24 mouse cellular contexts compared by ENCODE assay signal in the genomic region with DNA sequence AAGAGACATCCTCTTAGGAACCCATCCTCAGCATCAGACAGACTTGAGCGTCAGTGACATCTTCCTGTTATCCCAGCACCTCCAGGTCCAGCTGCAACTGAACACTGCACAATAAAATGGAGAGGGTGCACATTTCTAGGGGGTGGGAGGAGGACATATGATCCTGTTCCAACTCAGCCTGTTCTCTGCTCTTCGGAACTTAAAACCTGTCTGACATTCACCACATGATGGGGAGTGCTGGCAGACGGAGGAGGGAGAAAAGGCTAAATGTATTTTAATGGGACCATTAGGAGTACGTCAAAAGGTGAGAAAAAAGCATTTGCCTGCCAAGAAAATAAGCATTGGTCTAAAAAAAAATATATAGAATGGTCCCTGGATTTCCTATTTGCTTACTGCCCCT.
"Had no signal": no experiment of that assay in that cellular context is flagged by ENCODE, and none has a peak within 500 bp of the region (broad histone marks: within the 10 kb centered on the region; RNA-seq: fewer than 3 reads in every experiment).

No protein-coding gene starts in this region.

- ATAC-seq: hindbrain, embryonic 16.5 days; inflammation-experienced regulatory T-cells, adult 6 months; intestine, embryonic 15.5 days; intestine, postnatal 0 days; liver, embryonic 12.5 days had no signal

- H3K4me1 ChIP-seq: heart, embryonic 10.5 days; heart, embryonic 12.5 days; intestine, embryonic 15.5 days; liver, embryonic 12.5 days had no signal

- DNase-seq: gastrocnemius, adult 2 months; gastrocnemius, postnatal 10 days; gastrocnemius, postnatal 25 days; heart, adult 18-20 months; heart, postnatal 10 days; heart, postnatal 4 days; kidney, adult 8-10 months; kidney, postnatal 10 days; kidney, postnatal 36 days; lung, adult 18-20 months had no signal

- H3K9ac ChIP-seq: heart, embryonic 12.5 days; hindbrain, embryonic 12.5 days; hindbrain, embryonic 14.5 days; intestine, embryonic 15.5 days; limb, embryonic 15.5 days; liver, embryonic 12.5 days; liver, embryonic 14.5 days had no signal

- H3K9me3 ChIP-seq: heart, embryonic 10.5 days; heart, embryonic 12.5 days; hindbrain, embryonic 10.5 days; hindbrain, embryonic 12.5 days; intestine, embryonic 15.5 days; limb, embryonic 15.5 days; liver, embryonic 12.5 days had no signal

- H3K27me3 ChIP-seq: heart, embryonic 12.5 days; intestine, embryonic 15.5 days; limb, embryonic 15.5 days; liver, embryonic 12.5 days had no signal

- H3K4me2 ChIP-seq: heart, embryonic 12.5 days; hindbrain, embryonic 12.5 days; hindbrain, embryonic 14.5 days; intestine, embryonic 15.5 days; limb, embryonic 15.5 days; liver, embryonic 12.5 days had no signal

- H3K27ac ChIP-seq: gastrocnemius, adult 2 months; heart, embryonic 10.5 days; hindbrain, embryonic 10.5 days; hindbrain, embryonic 12.5 days; hindbrain, embryonic 14.5 days; intestine, embryonic 15.5 days; layer of hippocampus, adult 2 months; left cerebral cortex, adult 2 months; limb, embryonic 15.5 days; liver, embryonic 12.5 days; liver, embryonic 14.5 days had no signal

- H3K4me3 ChIP-seq: gastrocnemius, adult 2 months; heart, embryonic 10.5 days; heart, embryonic 12.5 days; hindbrain, embryonic 10.5 days; hindbrain, embryonic 12.5 days; intestine, embryonic 15.5 days; layer of hippocampus, adult 2 months; left cerebral cortex, adult 2 months; limb, embryonic 15.5 days; liver, embryonic 12.5 days had no signal

- H3K36me3 ChIP-seq: heart, embryonic 10.5 days; heart, embryonic 12.5 days; hindbrain, embryonic 10.5 days; hindbrain, embryonic 12.5 days; intestine, embryonic 15.5 days; limb, embryonic 15.5 days; liver, embryonic 12.5 days had no signal
